Mouse (Mus musculus): ENCODE measurements at regions not wholly inside any gene's neighbourhood (a gene's known extent, or its start where the extent isn't known, plus 50 kb on each side); places are given as distances from the start of the nearest gene placed in this dataset.

DNA sequence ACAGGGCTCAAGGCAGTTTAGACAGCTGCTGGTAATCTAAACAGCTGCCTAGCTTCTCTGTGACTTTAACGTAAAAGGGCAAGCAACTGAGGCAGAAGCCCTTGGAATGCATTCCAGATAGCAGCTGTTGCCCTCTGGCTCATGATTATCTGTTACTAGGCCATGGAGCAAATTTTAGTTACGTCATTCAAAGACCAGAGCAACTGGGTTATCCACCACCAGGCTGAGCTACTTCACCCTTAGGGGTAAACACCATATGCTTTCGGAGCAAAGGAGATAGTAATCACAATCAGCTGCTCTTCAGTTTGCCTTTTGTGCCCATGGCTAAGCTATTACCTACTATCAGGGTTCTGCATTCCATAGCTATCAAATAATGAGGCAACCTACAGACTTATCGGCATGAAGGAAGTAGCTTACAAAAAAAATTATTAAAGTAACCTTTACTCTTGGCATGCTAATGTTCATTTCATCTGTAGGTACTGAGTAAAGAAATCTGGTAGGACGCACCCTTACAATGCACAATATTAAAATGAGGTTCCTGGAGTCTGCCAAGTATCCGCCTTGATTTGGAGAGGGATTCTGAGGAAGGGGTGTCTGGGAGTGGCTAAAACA, 212.2 kb downstream of the Car2 start:
- Histone ChIP-seq H3K4me3 (ENCODE audit: low read depth, low read length) (no peak overlapping the region), H3K9ac (no peak overlapping the region), H3K9me3 (ENCODE audit: low read length) (no peaks in the 10 kb centered on the region), H3K27me3 (ENCODE audit: insufficient read depth, low read length) (no peaks in the 10 kb centered on the region), H3K36me3 (ENCODE audit: insufficient read depth) (no peaks in the 10 kb centered on the region), H3K27ac (ENCODE audit: low read depth, low read length) (no peak overlapping the region), H3K4me1 (ENCODE audit: insufficient read depth) (no peaks in the 10 kb centered on the region), H3K4me2 (ENCODE audit: low read depth) (no peak overlapping the region)
- WGBS: 85% methylated on average over 6 of the region's 6 CpGs
- no peak for TF ChIP-seq CTCF (IDR thresholded peaks at IDR 0.05; ENCODE audit: low read depth)
- DNase-seq: no peak
- no peak for ATAC-seq

DNA sequence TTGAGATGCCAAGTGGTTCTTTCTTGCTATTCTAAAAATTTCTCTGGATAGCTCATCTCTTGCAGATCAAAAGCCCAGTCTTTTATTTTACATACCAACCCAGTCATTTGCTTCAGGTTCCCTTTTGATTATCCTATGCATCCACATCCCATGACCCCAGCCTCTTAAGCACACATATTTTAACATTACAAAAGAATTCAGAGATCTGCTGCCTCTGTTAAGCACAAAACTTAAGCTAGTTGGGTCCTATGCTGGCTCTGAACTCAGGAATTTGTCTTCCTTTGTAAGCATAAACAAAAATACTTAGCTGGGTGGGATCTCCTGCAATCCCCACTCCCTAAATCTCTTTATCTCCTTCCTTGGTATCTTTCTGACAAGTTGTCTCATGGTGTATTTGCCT, 212.9 kb downstream of the Car2 start:
- Histone ChIP-seq H3K4me1 (ENCODE audit: insufficient read depth) (no peaks in the 10 kb centered on the region), H3K36me3 (ENCODE audit: insufficient read depth) (no peaks in the 10 kb centered on the region), H3K27ac (ENCODE audit: low read depth, low read length) (no peak overlapping the region), H3K4me3 (ENCODE audit: low read depth, low read length) (no peak overlapping the region), H3K9ac (no peak overlapping the region), H3K4me2 (ENCODE audit: low read depth) (no peak overlapping the region), H3K27me3 (ENCODE audit: insufficient read depth, low read length) (no peaks in the 10 kb centered on the region), H3K9me3 (ENCODE audit: low read length) (no peaks in the 10 kb centered on the region)
- DNase-seq (no peak), ATAC-seq (no peak)
- no peak for TF ChIP-seq CTCF (IDR thresholded peaks at IDR 0.05; ENCODE audit: low read depth)

DNA sequence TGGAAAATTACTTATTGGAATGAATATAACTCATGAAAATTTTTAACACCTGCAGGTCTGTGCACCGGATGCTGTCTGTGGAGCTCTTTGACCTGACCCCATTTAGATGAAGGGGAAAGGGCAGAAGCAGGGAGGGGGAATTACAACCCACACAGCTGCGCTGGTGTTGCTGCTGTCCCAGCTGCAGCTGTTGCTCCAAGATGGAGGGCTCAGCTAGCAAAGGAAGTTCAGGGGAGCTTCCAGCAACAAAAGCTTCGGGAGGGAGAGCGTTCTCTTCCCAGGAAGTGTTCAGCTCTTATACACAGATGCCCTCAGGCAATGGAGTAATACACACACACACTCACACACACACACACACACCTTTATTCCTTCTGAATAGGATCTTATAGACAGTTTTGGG, 219.6 kb downstream of the Car2 start:
- Histone ChIP-seq H3K4me2 (ENCODE audit: low read depth) (no peak overlapping the region), H3K9me3 (ENCODE audit: low read length) (no peaks in the 10 kb centered on the region), H3K4me1 (ENCODE audit: insufficient read depth) (no peaks in the 10 kb centered on the region), H3K9ac (no peak overlapping the region), H3K27ac (ENCODE audit: low read depth, low read length) (no peak overlapping the region), H3K36me3 (ENCODE audit: insufficient read depth) (no peaks in the 10 kb centered on the region), H3K4me3 (ENCODE audit: low read depth, low read length) (no peak overlapping the region), H3K27me3 (ENCODE audit: insufficient read depth, low read length) (no peaks in the 10 kb centered on the region)
- TF ChIP-seq CTCF (IDR thresholded peaks at IDR 0.05; ENCODE audit: low read depth): no peak
- DNase-seq (no peak), ATAC-seq (no peak)
- WGBS: 69% methylated on average over 4 of the region's 4 CpGs

DNA sequence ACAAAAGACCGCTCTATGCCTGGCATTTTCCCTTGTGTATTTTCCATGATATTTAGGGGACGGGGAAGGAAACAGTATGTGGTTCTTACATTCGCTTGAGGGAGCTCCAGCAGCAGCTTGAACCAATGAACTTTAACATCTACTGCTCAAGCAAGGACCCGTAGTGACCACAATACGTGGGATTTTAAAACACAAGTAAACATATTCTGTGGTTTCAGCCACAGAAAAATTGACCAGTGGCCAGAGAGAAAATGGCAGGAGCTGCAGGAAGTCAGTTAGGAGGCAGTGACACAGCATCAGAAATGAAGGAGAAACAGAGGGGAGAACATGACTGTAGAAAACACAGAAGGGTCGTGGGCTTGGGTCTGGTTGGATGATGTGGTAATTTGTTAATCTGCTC, 220.2 kb downstream of the Car2 start:
- 93% methylated on average over 6 of the region's 6 CpGs for WGBS
- Histone ChIP-seq H3K36me3 (ENCODE audit: insufficient read depth) (no peaks in the 10 kb centered on the region), H3K4me2 (ENCODE audit: low read depth) (no peak overlapping the region)

DNA sequence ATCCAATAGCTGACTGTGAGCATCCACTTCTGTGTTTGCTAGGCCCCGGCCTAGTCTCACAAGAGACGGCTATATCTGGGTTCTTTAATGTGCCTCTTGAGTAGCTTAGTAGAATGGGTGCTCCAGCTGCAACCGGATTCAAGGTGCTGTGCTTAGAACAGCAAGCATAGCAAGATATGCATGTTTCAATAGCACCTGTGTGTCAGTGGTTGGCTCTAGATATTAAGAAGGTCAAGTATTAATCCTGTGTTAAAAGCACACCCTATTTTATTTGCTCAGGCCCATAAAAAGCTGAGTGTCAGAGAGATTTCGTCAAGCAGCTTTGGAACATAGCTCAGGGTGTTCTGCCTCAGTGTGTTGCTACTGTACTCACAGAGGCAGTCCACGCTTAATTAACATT, 221.2 kb downstream of the Car2 start:
- Histone ChIP-seq H3K27ac (ENCODE audit: low read depth, low read length) (no peak overlapping the region), H3K36me3 (ENCODE audit: insufficient read depth) (no peaks in the 10 kb centered on the region), H3K4me2 (ENCODE audit: low read depth) (no peak overlapping the region), H3K4me3 (ENCODE audit: low read depth, low read length) (no peak overlapping the region), H3K27me3 (ENCODE audit: insufficient read depth, low read length) (no peaks in the 10 kb centered on the region), H3K9ac (no peak overlapping the region), H3K4me1 (ENCODE audit: insufficient read depth) (no peaks in the 10 kb centered on the region), H3K9me3 (ENCODE audit: low read length) (no peaks in the 10 kb centered on the region)
- DNase-seq (no peak), ATAC-seq (no peak)
- WGBS: 94% methylated on average over 5 of the region's 5 CpGs
- TF ChIP-seq CTCF (IDR thresholded peaks at IDR 0.05; ENCODE audit: low read depth): no peak

More for the DNA sequence above, 220.2 kb downstream of the Car2 start:
- no peaks in the 10 kb centered on the region for H3K4me1 ChIP-seq (ENCODE audit: insufficient read depth)
- no peak overlapping the region for H3K4me3 ChIP-seq (ENCODE audit: low read depth, low read length)
- H3K27me3 ChIP-seq (ENCODE audit: insufficient read depth, low read length): no peaks in the 10 kb centered on the region
- H3K27ac ChIP-seq (ENCODE audit: low read depth, low read length): no peak overlapping the region
- no peak for TF ChIP-seq CTCF (IDR thresholded peaks at IDR 0.05; ENCODE audit: low read depth)
- ATAC-seq: no peak
- no peak for DNase-seq
- H3K9me3 ChIP-seq (ENCODE audit: low read length): no peaks in the 10 kb centered on the region
- no peak overlapping the region for H3K9ac ChIP-seq

DNA sequence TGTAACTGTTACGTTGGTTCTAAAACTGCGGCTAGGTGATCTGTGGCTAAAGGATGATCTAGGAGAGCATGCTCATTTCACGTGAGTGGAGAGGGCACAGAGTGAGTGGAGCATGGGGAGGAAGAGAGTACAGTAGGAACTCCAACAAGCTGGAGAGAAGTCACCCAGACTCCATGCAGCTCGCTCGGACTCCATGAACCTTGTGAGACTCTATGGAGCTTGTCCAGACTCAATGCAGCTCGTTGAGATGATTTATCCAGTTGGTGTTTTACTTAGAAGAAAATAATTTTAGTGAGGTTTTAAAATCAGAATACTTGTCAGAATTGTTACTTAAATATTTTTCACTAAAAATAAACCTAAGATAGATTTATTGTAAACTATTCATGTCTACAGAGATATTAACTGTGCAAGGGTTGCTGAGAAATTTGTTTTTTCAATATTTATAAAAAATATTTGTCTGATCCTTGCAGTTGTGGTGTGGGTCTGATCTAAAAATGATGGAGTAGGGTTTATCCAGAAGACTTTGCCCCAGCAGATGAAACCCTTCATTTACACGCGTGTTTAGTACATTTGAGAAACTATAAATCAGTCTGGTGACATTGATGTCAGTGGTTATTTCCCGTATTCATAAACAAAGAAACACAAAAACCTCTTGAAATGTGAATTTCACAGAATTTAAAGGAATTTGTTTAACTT, 222.3 kb downstream of the Car2 start:
- Histone ChIP-seq H3K9ac (no peak overlapping the region), H3K27ac (ENCODE audit: low read depth, low read length) (no peak overlapping the region), H3K4me3 (ENCODE audit: low read depth, low read length) (no peak overlapping the region), H3K9me3 (ENCODE audit: low read length) (no peaks in the 10 kb centered on the region), H3K4me2 (ENCODE audit: low read depth) (no peak overlapping the region), H3K36me3 (ENCODE audit: insufficient read depth) (no peaks in the 10 kb centered on the region), H3K27me3 (ENCODE audit: insufficient read depth, low read length) (no peaks in the 10 kb centered on the region), H3K4me1 (ENCODE audit: insufficient read depth) (no peaks in the 10 kb centered on the region)
- ATAC-seq (no peak), DNase-seq (no peak)
- 90% methylated on average over 9 of the region's 9 CpGs for WGBS
- no peak for TF ChIP-seq CTCF (IDR thresholded peaks at IDR 0.05; ENCODE audit: low read depth)

DNA sequence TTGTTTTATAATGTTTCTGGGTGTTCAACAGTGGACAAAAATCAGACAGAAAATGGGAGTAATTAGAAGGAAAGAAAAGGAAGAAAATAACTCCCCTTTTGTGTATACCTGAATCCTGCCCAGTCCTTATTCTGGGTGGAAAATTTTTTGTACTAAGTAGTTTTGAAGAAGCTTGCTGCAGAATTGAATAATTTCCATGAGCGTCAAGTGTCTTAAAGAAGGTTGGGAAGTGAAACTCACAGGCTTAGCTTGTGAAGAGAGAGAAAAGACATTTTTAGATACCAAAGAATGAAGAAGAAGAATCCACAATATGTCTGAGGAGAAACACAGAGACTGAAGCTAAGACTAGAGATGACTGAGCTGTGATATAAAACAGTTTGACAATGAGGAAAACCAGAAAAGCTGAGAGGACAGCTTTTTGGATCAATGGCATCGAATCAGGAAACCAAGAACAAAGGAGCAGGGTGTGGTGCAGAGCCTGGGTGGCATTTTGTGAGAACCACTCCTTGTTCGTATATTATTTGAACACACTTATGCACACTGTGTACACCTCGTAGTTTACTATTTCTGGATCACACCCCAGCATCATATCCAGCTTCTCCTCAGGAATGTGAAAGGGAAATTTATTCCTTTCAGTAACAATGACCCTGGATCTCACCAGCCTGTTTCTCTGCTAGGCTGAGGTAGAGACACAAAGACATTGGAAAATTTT, 221.9 kb downstream of the Gm9733 start:
- H3K27me3 ChIP-seq (ENCODE audit: insufficient read depth, low read length): no peaks in the 10 kb centered on the region

More for the DNA sequence above, 221.9 kb downstream of the Gm9733 start:
- Histone ChIP-seq H3K36me3 (ENCODE audit: insufficient read depth) (no peaks in the 10 kb centered on the region), H3K9ac (no peak overlapping the region), H3K4me2 (ENCODE audit: low read depth) (no peak overlapping the region), H3K4me1 (ENCODE audit: insufficient read depth) (no peaks in the 10 kb centered on the region), H3K27ac (ENCODE audit: low read depth, low read length) (no peak overlapping the region), H3K9me3 (ENCODE audit: low read length) (no peaks in the 10 kb centered on the region), H3K4me3 (ENCODE audit: low read depth, low read length) (no peak overlapping the region)
- 67% methylated on average over 4 of the region's 4 CpGs for WGBS
- ATAC-seq (no peak), DNase-seq (no peak)
- TF ChIP-seq CTCF (IDR thresholded peaks at IDR 0.05; ENCODE audit: low read depth): no peak
